Mouse (Mus musculus) layer of hippocampus, adult 18-20 months (tissue): Measurements from ENCODE around the gene Pex12. TPM values are rescaled to one million over a fixed set of nuclear protein-coding genes. Genes with fewer than 3 reads are reported as not detected.
A peak's percentile ranks its signal among the peaks of the same experiment; 100 is the strongest.
"Not testable (repeated sequence)": the region's sequence is repeated elsewhere in the genome, so short reads cannot be mapped to it uniquely, and the experiment has no call there.

Source experiments
- DNase-seq, 2 experiments: peaks; one replicate each; pipeline ENCODE4 v3.0.0; 2022; ENCODE audit warnings: low spot score in 2 of 2
- total RNA-seq, 2 experiments: library from RNA; stranded (reverse); gene quantifications; 2 replicates each; pipeline ENCODE4 v1.2.3; 2021

Gene Pex12
- total RNA-seq, 2 experiments from 2014 or later = 9.9 to 12.9 TPM

- DNase-seq = no peak
Observed at GRCm38 (mm10) chr11:83289633-83290032, 12.8 kb downstream of the Pex12 start.

GRCm38 (mm10) chr11:83289036-83289435, 13.3 kb downstream of the Pex12 start:
- no peak for DNase-seq

DNA sequence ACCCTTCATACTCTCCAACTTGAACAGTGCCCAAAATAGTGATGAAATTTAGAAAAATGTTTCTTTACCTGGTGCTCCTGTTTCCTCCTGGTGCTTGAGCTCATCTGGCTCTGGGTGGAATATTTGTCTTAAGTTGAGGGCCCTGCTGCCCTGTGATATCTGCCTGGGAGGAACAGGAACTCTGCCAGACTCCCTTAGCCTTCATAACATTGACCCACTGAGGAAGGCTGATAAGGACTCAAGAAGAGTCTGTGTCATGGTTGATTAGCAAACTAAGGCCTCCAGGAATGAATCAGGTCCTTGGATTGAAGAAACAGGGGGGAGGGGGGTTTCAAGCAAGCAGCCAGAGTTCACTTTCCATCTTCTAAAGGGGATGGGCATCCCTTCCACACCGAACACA, 15.8 kb downstream of the Pex12 start, which contains the start of gene Slfn14:
Gene Slfn14, minus strand, starts transcription at position 161 of the 400 bp plus-strand sequence.
- no peak for DNase-seq

- no peak for DNase-seq
Observed at GRCm38 (mm10) chr11:83285627-83286026, 16.8 kb downstream of the Pex12 start.

DNA sequence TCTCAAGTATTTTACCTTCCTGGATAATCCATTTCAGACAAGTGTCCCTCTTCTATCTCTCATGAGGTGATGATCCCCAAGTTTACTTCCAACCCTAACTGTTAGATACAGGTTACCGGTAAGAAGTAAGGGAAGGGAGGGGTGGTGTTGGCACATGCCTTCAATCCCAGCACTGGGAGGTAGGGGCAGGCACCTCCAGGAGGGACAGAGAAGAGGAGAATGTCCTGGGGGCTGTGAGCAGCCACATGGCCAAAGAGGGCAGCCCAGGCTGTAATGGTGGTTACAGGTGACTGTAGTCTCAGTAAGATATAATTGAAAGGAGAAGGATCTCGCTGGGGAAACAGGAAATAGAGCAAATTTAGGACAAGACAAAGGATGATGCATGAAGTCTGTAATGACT, 20.3 kb downstream of the Pex12 start:
- no peak for DNase-seq

GRCm38 (mm10) chr11:83279691-83280090, 22.7 kb downstream of the Pex12 start:
- DNase-seq = no peak

DNA sequence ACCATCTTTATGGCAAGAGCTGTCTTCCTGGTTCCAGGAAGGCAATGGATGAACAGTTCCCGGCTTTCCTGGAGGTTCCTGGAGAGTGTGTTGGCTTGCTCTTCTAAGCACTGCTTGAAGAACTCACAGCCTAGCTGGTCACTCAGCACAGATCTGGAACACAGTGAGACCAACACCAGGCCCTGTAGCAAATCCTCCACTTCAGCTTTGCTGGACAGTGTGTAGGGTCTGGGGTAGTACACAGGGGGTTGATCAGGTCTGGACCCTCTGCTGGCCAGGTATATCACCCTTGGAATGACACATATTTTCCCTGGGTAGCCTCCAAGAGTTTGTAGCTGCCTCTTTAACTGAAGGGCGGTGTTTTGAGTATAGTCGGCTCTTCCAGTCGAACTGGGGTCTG, 23.4 kb downstream of the Pex12 start:
- DNase-seq = no peak

DNA sequence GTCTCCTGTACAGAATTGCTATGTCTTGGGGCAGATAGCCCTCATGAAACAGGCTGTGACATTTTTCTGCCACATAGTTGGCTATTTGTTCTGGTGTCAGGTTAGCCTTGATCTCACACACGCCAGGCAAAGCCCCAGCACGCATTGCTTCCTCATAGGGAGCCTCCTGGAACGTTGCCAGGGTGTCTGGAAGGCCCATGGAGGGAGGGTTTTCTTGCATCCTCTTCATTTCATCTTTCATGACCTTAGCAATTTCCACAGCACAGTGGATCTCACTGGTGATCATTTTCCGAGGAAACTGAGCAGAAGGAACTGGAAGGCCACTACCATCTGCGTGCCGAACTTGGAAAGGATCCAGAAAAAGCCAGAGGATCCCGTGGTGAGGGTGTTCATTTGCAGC, 26.1 kb downstream of the Pex12 start:
- no peak for DNase-seq

DNA sequence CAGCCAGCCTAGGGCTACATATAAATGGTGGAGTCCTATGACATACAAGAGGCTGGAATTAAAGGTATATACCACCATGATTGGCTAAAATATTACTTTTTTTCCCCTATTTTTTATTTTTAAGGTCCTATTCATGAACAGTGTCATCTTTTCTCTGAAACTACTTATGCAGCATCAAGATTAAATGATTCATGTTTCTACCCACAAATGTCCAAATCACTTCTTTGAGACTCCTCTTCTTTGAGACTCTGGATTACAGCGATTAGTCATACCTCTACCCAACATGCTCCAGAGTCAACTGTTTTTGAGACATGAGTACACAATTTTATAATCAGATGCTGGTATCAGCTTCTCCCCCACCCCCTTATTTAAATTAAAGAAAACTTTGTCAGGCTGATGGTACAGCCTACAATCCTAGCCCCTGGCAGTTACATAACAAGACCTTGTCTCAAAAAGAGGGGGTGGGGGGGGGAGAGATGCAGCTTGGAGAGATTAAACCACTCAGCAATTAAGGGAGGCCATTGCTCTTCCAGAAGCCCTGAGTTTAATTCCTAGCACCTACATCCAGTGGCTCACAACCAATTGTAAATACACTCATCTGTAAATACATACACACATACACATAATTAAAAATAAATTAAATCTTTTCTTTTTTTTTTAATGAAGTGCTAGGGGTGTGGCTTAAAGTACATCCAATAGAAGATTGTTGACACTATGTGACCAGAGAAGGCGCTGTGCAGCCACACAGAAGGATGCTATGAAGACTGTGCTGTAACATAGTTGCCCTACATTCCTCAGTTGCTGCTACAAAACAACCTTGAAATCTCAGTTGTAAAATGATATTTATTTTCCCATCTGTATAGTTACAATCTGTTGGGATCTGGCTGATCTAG, 30.2 kb downstream of the Pex12 start:
- DNase-seq = peak in 1 of 2 experiments; percentile 40

- DNase-seq = peak; percentile 68 to 87
Observed at GRCm38 (mm10) chr11:83271151-83271950, 31.0 kb downstream of the Pex12 start.

GRCm38 (mm10) chr11:83270842-83271150, 31.6 kb downstream of the Pex12 start:
- DNase-seq = no peak

DNA sequence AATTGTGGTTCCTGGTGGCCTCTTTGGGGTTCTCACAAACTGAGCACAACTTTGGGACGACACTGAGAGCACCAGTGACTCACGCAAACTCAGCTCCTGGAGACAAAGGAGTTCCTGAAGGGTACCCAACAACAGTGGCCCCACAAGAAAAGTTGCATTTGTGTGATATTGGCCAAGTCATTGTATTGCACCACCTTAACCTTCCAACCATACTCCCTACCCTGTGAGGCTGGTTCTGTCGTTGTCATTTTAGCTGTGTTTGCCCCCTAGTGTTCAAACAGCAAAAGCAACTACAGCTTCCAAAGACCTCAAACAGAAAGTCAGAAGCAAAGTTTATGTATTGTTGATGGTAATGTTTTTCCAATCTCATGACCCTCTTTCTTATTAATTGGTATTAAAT, 39.2 kb downstream of the Pex12 start:
- no peak for DNase-seq

DNA sequence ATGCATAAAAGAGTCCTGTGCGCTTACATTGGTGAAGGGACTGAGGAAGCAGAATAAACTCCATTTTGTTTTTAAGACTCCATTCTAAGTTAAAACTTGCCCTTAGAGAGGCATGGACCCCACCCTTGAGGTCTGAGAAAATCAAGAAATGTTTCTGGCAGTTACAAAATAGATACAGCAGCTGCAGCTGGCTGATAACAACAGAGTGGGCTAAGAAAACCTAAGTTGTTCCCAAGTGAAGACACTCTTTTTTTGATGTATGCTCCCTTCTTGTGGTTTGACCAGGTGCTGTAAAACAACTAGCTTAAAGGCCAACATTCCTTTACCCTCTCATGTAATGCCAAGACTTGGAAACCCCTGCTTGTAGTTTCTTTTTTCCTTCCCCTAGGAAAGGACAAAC, 39.7 kb downstream of the Pex12 start:
- no peak for DNase-seq

DNA sequence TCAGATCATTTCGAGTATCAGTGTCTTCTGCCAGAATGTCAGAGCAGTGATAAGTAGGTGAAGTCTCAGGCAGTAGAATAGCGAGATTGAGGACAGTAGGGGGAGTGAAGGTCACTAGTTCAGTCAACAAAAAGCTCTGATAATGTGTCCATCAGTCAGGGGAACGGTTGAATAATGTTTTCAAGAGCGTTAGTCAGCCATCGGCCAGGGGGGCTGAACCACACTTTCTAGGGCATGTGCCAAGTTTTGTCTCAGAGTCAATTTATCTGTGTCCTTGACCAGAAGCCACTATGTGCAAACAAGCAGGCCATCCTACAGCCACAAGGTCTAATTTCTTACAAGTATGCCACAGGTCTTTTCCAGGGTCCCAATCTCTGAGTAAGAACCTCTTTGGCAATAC, 45.2 kb downstream of the Pex12 start:
- not testable (repeated sequence) for DNase-seq

Other genes starting within 250 kb of the Pex12 start
- gene Slfn2, start 237.5 kb downstream of the Pex12 start, total RNA-seq = 1 to 10 TPM in 1 of 2 experiments, under 1 TPM in 1; 0.62 to 1.1 TPM
- gene Slfn1, start 185.7 kb downstream of the Pex12 start, total RNA-seq = not detected
- gene Slfn4, start 127.4 kb downstream of the Pex12 start, total RNA-seq = under 1 TPM in 1 of 2 experiments, not detected in 1; 0.17 TPM
- under 1 TPM; 0.48 to 0.52 TPM for gene Slfn3, start 111.3 kb downstream of the Pex12 start, total RNA-seq
- not detected for gene Slfn14, start 15.9 kb downstream of the Pex12 start, total RNA-seq
- gene Ap2b1, start 3.6 kb downstream of the Pex12 start, total RNA-seq = 100 to 1,000 TPM; 320 to 324 TPM
- 100 to 1,000 TPM; 243 to 245 TPM for gene Rasl10b, start 106.6 kb upstream of the Pex12 start, total RNA-seq
- gene Gas2l2, start 126.9 kb upstream of the Pex12 start, total RNA-seq = under 1 TPM; 0.28 to 0.32 TPM
- under 1 TPM in 1 of 2 experiments, not detected in 1; 0.54 TPM for gene 1700020L24Rik, start 135.1 kb upstream of the Pex12 start, total RNA-seq
- gene Mmp28, start 160.5 kb upstream of the Pex12 start, total RNA-seq = 1 to 10 TPM; 2.9 TPM
- gene Taf15, start 170.5 kb upstream of the Pex12 start, total RNA-seq = 10 to 100 TPM; 69.1 to 70.7 TPM
- gene Heatr9, start 219.6 kb upstream of the Pex12 start, total RNA-seq = not detected
- gene Ccl5, start 227.9 kb upstream of the Pex12 start, total RNA-seq = not detected